Mouse (Mus musculus): Measurements from ENCODE around the gene Mast4.
"Not testable (repeated sequence)": the region's sequence is repeated elsewhere in the genome, so short reads cannot be mapped to it uniquely, and the experiment has no call there.

Mast4 gene

GRCm38 (mm10) chr13:102753714-102754556 is 580.4 kb downstream of the Mast4 start:
- no peak for DNase-seq (ENCODE audit: low read depth, low spot score)

DNA sequence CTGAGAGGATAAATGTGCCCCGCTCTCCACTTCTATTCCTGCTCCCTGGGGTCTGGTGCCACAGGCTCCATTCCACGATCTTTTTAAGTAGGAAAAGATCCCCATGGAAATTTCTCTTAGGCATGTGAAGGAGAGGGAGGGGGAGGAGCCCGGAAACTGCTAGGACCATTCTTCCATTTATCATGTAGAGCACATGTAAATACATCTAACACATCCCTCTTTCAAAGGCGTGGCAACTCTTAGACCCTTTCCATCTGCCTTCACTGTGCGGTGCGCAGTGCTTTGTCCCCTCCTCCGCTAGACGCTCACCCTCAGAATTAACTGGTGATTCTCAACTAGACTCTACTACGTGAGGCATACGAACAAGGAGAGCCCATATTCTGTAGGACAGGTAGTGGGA is 584.4 kb downstream of the Mast4 start:
- no peak for DNase-seq (ENCODE audit: low read depth, low spot score)

DNA sequence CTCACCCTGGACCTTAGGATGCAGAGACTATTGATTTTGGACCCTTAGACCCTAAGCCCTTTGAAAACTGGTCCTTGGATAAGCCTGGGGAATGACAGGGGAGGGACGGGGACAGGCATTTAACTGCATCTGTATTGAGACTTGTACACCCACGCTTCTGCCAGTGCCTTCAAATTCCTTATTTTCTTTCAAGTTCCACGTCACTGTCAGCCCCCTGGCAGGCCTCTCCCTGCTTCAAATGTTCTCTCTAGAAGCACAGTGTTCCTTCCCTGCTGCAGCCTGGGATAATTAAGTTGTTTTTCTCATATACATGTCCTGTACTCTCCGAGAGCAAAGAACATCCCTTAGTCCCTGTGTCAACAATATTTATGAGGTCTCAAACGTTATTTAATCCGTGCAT is 585.1 kb downstream of the Mast4 start:
- no peak for DNase-seq (ENCODE audit: low read depth, low spot score)

GRCm38 (mm10) chr13:102746803-102747561 is 587.3 kb downstream of the Mast4 start:
- no peak for DNase-seq (ENCODE audit: low read depth, low spot score)

GRCm38 (mm10) chr13:102745626-102746342 is 588.5 kb downstream of the Mast4 start:
- DNase-seq (ENCODE audit: low read depth, low spot score): no peak

DNA sequence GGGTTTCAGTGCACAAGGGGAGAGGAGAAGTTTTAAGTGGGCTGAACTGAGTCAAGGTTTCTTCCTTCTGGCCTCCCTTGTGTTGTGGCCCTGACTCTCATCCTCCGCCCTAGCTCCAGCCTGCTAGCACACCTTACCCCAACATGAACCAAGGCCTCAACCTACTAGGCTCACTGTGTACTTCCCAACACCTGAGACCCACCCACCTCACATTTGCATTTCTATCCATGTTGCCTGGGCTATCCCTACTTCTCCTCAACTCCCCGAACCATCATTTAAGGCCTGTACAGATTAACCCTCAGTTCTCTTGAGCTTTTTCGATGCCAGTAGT is 589.1 kb downstream of the Mast4 start:
- no peak for DNase-seq (ENCODE audit: low read depth, low spot score)

DNA sequence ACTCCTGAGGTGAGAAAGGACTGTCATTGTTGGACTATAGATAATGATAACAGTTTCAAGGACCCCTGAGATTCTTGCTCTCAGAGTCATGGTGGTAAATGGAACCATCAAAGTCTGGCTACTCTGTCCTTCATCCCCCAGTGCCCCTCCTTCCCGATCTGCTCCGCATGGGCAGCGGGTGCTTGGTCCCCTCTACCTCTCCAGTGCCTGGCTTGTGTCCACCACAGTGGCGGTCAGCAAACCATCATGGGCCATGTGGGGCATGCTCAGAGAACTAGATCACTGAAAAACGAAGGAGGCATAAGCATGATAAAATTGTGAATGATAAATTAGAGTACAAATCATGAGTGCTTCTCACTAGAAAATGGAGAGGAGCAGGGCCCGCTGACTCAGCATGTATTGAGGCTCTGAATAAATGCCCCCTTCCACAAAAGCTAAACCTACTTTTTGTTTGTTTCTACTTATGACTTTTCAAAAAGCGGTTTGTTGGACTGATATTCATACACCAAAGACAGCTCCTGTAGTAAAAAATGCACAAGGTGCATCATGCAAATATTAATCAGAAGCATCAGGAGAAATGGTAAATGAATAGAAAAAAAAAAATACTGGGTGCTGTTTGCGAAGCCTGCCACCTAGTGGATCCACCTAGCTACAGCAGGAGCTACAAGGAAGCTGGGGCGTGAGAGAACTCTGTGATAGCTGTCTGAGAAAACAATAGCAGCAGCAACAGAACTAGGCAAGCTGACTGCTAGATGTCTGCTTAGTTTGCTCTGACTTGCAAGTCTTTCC is 589.6 kb downstream of the Mast4 start:
- peak; percentile 19 for DNase-seq (ENCODE audit: low read depth, low spot score)

- DNase-seq (ENCODE audit: low read depth, low spot score): no peak
Observed at GRCm38 (mm10) chr13:102739720-102740535, 594.4 kb downstream of the Mast4 start.

- DNase-seq (ENCODE audit: low read depth, low spot score): no peak
Observed at GRCm38 (mm10) chr13:102737811-102738210, 596.5 kb downstream of the Mast4 start.

DNA sequence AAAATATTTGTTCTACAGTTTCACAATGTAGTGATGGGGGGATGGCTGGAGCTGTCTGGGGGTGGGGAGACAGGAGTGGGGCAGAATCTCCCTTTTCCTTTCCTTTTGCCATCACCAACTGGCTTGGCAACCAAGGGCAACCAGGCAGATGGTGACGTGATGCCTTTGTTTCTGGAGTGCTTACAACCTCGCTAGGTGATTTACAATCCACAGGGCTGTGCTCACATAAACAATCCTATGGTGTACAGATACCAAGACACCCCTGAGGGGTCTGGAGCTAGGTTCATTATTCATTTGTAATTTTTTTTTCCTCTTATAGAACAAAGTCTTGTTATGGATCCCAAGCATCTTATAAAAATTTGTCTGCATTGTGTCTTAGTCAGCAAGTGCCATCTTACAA is 601.2 kb downstream of the Mast4 start:
- DNase-seq (ENCODE audit: low read depth, low spot score): no peak

GRCm38 (mm10) chr13:102728951-102729350 is 605.3 kb downstream of the Mast4 start:
- DNase-seq (ENCODE audit: low read depth, low spot score): not testable (repeated sequence)

- no peak for DNase-seq (ENCODE audit: low read depth, low spot score)
Observed at GRCm38 (mm10) chr13:102728035-102728434, 606.3 kb downstream of the Mast4 start.

DNA sequence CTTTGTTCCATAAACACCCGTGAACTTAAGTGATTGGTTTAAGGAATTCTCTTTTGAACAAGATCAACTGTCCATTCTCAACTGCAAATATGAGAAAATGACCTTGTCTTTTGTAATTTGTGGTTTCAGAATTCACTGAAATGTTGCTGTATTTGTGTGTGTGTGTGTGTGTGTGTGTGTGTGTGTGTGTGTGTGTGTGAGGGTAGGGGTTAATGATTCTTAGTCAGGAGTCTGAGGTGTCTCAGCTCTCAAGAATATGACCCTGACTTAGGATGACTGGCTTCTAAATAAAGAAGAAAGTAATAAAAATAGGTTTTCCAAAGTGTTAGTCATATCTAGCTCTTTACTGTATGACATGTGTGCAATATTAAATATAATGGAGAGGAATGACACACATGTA is 607.4 kb downstream of the Mast4 start:
- no peak for DNase-seq (ENCODE audit: low read depth, low spot score)

DNA sequence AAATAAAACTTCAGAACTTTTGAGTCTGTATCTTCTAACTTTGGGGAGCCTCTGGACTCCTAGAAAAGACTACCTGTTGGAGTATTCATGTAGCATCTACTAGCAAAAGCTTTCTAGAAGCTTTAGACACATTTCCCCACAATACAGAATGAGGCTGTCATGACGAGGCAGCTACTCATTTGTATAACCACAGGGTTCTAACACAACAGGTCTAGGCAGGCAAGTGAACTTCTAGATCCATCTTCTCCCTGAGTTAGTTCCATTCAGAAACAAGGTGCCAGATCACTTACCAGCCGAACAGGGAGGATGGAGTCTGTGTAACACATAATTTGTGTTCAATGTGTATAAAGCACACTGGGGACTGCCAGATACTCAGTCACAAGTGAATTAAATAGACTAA is 608.4 kb downstream of the Mast4 start:
- DNase-seq (ENCODE audit: low read depth, low spot score): no peak

GRCm38 (mm10) chr13:102725416-102725815 is 608.9 kb downstream of the Mast4 start:
- DNase-seq (ENCODE audit: low read depth, low spot score): no peak

DNA sequence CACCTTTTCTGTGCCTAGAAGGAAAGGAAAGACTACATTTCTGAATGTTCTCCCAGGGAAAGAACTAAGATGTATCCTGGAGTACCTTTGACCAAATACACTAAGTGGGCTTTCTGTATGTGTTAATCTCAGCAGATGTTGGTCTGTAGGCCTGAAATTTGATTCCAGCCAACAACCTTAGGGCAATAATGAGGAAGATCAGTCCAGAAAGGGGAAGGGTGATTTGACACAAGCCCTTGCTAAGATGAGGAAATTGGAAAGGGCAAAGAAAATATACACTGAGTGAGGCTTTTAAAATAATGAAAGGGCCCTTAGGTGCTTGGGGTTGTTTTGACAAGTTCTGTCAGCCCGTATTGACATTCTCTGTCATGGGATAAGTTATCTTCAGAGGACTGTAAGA is 617.3 kb downstream of the Mast4 start:
- DNase-seq (ENCODE audit: low read depth, low spot score): no peak

DNA sequence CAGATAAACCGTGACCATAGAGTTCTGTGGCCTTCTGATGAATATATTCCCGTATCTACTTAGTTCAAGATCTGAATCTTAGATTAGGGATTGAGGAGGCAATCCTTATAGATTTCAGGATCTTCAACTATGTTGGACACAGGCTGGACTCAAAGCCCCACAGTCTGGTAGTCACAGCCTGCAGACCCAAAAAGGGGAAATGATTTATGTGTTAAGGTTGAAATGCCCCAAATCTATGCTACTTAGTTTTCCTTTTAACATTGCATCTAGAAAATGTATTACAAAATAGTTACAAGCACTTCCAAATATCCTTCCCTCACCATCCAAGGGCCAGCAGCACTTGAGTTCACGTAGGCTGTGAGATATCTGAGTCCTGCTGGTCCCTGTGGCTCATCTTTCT is 633.6 kb downstream of the Mast4 start:
- DNase-seq (ENCODE audit: low read depth, low spot score): no peak

DNA sequence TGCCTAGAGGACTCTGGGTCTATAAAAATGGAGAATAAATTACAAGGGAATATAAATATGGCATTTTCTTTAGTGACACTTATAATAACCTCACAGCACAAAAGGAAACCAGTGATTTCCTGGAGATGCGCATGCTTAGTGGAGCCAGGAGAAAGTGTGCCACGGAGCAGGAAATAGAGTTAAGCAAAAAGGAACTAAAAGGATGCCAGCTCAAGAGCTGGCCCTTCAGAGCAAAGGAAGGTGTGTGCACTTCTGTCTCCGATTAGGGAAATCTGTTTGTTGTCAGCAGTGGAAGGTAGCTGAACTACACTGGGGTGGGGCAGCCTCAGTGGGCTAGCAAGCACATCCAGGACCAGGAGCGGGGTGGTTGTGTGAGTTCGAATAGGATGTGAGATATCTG is 634.1 kb downstream of the Mast4 start:
- no peak for DNase-seq (ENCODE audit: low read depth, low spot score)

DNA sequence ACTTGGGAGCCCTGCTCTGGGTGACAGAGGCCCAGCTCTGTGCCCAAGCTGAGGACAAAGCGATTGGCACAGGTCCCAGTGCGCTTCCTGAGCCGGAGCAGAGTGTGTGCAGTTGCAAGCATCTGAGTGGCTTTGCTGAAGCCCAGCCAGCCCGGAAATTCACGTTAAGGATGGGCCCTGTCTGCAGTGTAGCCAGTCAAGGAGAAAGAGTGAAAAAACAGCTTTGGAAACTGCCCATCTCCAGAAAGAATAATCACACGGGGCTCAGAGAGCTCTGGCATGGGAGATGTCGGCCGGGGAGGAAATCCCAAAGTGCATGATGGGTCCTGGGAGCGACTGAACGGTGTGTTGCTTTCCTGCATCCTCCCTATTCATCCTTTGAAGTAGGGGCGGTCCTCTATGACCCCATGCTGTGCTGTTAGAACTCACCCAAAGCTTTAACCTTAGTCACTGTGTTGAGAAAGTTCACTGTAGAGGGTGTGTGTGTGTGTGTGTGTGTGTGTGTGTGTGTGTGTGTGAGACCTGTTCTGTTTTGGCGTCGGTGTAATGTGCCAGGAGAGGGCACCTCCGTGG is 635.5 kb downstream of the Mast4 start:
- peak; percentile 24 for DNase-seq (ENCODE audit: low read depth, low spot score)

- no peak for DNase-seq (ENCODE audit: low read depth, low spot score)
Observed at GRCm38 (mm10) chr13:102698335-102698734, 636.0 kb downstream of the Mast4 start.

Measured in retina, postnatal 7 days (tissue).